Mouse (Mus musculus): Measurements from ENCODE around the gene Nup210l. TPM values are rescaled to one million over a fixed set of nuclear protein-coding genes. Genes with fewer than 3 reads are reported as not detected.

Nup210l gene
- polyA plus RNA-seq, 1 experiment, result 0.14 TPM

DNA sequence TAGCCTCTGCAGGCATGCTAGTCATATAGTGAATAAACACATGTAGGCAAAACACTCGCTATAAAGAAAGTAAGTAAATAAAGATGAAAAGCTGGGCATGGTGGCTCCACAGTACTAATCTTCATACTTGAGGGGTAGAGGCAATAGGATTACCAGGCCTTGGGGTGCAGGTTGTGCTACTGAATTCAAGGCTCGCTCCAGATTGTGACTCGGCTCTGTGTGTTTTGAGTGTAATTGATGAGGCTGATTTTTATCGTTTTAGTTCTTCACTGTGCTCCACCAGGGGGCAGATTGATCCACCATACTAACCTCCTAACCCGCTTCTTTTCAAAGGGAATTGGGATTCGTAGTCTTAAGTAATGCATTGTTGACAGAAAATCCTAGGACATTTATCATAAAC is 116.2 kb downstream of the Nup210l start:
- Histone ChIP-seq H3K27ac (ENCODE audit: insufficient read depth, low read depth, low read length) (peak overlapping the region; percentile 89), H3K4me3 (ENCODE audit: insufficient read depth, low read depth, low read length) (peak overlapping the region; percentile 96; the same call in 1 of the 2 replicates), H3K4me1 (ENCODE audit: control insufficient read depth, insufficient read depth, low read length) (0 out of 2 replicates have a peak, but pooled peaks cover 5% of the 10 kb centered on the region), H3K36me3 (ENCODE audit: control insufficient read depth, insufficient read depth, low read length) (no peaks in the 10 kb centered on the region), H3K27me3 (replicated peaks; ENCODE audit: control insufficient read depth, insufficient read depth, low read length) (no peaks in the 10 kb centered on the region)
- WGBS, result 8% methylated on average over 6 of the region's 6 CpGs
- TF ChIP-seq CTCF (conservative IDR thresholded peaks at IDR 0.05; ENCODE audit: insufficient read depth, insufficient read length, low read depth, low read length), result 0 out of 2 replicates have a peak, but pooled peaks have one; percentile 18
- TF ChIP-seq POLR2A (IDR thresholded peaks at IDR 0.05; ENCODE audit: low read depth, low read length), result no peak
- DNase-seq, result peak; percentile 68

DNA sequence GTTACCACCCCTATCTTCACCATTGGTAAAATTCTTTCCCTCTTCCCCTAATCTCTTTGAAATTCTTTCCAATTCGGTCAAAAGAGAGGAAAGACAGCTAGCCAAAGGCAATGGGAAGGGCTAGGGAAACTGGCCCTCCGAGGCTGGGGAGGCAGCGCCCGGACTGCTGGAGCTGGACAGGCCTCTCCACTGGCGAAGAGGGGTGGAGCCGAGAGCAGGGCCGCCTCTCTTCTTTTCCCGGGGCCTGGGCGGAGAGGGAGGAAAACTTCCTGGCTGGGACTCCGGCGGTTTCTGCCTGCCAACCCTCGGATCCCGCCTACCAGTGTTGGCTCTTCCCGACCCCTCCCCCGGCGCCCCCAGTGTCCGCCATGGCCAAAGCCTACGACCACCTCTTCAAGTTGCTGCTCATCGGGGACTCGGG is 116.6 kb downstream of the Nup210l start:
- Histone ChIP-seq H3K36me3 (ENCODE audit: control insufficient read depth, insufficient read depth, low read length) (no peaks in the 10 kb centered on the region), H3K4me3 (ENCODE audit: insufficient read depth, low read depth, low read length) (peak overlapping the region; percentile 96), H3K27ac (ENCODE audit: insufficient read depth, low read depth, low read length) (peak overlapping the region; percentile 89), H3K4me1 (ENCODE audit: control insufficient read depth, insufficient read depth, low read length) (0 out of 2 replicates have a peak, but pooled peaks cover 5% of the 10 kb centered on the region), H3K27me3 (replicated peaks; ENCODE audit: control insufficient read depth, insufficient read depth, low read length) (no peaks in the 10 kb centered on the region)
- WGBS, result under 1% methylated on average over 20 of the region's 20 CpGs
- peak; percentile 90 for DNase-seq
- TF ChIP-seq POLR2A (IDR thresholded peaks at IDR 0.05; ENCODE audit: low read depth, low read length), result peak; percentile 40
- TF ChIP-seq CTCF (conservative IDR thresholded peaks at IDR 0.05; ENCODE audit: insufficient read depth, insufficient read length, low read depth, low read length), result no peak

DNA sequence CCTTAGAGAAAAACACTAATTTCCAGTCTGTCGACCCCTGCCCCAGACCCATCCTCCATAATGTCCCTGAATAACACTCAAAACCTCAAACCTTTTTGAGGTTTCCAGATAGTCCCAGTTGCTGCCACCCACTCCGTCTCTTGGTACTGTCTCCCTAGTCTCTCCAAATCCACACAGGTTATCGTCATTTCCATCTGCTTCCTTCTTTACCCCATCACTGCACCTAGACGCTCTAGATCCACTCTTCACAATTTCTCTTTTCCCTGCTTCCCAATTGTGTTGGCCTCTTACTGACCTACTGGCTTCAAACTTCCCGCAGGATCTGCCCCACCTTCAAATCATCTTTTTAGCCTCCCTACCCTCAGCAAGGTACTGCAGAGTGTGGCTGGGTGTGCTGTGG is 117.2 kb downstream of the Nup210l start:
- H3K27ac ChIP-seq (ENCODE audit: insufficient read depth, low read depth, low read length), result no peak overlapping the region
- H3K36me3 ChIP-seq (ENCODE audit: control insufficient read depth, insufficient read depth, low read length), result no peaks in the 10 kb centered on the region
- peak overlapping the region; percentile 96 for H3K4me3 ChIP-seq (ENCODE audit: insufficient read depth, low read depth, low read length)
- 0 out of 2 replicates have a peak, but pooled peaks cover 5% of the 10 kb centered on the region for H3K4me1 ChIP-seq (ENCODE audit: control insufficient read depth, insufficient read depth, low read length)
- no peak for TF ChIP-seq POLR2A (IDR thresholded peaks at IDR 0.05; ENCODE audit: low read depth, low read length)
- no peak for TF ChIP-seq CTCF (conservative IDR thresholded peaks at IDR 0.05; ENCODE audit: insufficient read depth, insufficient read length, low read depth, low read length)
- WGBS, result 27% methylated on average over 5 of the region's 5 CpGs
- DNase-seq, result no peak
- no peaks in the 10 kb centered on the region for H3K27me3 ChIP-seq (replicated peaks; ENCODE audit: control insufficient read depth, insufficient read depth, low read length)

DNA sequence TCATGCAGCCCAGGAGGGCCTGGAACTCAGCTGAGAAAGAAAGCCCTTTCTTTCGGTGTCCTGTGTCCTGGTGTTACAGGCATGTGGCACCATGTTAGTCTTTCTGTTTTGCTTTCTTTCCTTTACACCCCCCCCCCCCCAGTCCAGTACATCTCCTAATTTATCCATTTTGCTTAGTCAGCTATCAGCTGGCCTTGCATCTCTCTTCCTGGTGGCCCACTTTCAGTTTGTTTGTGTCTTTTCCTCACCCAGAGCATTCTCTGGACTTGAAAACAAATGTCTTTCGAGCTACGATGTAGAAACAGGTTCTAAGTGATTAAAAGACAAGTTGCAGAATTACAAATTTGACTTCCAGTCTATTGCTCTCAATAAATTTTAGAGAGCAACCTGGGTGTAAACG is 118.5 kb downstream of the Nup210l start:
- no peak for DNase-seq
- Histone ChIP-seq H3K27ac (ENCODE audit: insufficient read depth, low read depth, low read length) (no peak overlapping the region), H3K4me1 (ENCODE audit: control insufficient read depth, insufficient read depth, low read length) (0 out of 2 replicates have a peak, but pooled peaks cover 5% of the 10 kb centered on the region), H3K36me3 (ENCODE audit: control insufficient read depth, insufficient read depth, low read length) (no peaks in the 10 kb centered on the region), H3K27me3 (replicated peaks; ENCODE audit: control insufficient read depth, insufficient read depth, low read length) (no peaks in the 10 kb centered on the region), H3K4me3 (ENCODE audit: insufficient read depth, low read depth, low read length) (no peak overlapping the region)
- TF ChIP-seq POLR2A (IDR thresholded peaks at IDR 0.05; ENCODE audit: low read depth, low read length) (no peak), CTCF (conservative IDR thresholded peaks at IDR 0.05; ENCODE audit: insufficient read depth, insufficient read length, low read depth, low read length) (no peak)
- WGBS, result 66% methylated on average over 4 of the region's 4 CpGs

DNA sequence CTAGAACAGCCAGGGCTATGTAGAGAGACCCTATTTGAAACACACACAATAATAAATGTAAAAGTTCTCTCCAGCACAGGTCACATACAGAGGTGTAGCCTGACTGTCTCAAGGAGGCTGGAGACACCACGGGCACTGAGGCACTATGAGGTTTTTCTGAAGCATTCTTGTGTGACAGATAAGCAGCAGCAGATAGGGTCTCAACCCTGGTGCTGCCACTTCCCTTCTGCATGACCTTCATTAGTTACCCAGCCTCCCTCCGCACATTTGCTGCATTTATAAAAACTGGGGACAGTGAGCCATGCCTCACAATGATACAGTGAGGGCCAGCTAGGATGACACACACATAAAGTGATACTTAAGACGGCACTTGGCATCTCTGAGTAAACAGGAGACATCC is 119.0 kb downstream of the Nup210l start:
- Histone ChIP-seq H3K27ac (ENCODE audit: insufficient read depth, low read depth, low read length) (no peak overlapping the region), H3K27me3 (replicated peaks; ENCODE audit: control insufficient read depth, insufficient read depth, low read length) (no peaks in the 10 kb centered on the region), H3K36me3 (ENCODE audit: control insufficient read depth, insufficient read depth, low read length) (no peaks in the 10 kb centered on the region), H3K4me3 (ENCODE audit: insufficient read depth, low read depth, low read length) (no peak overlapping the region), H3K4me1 (ENCODE audit: control insufficient read depth, insufficient read depth, low read length) (0 out of 2 replicates have a peak, but pooled peaks cover 5% of the 10 kb centered on the region)
- WGBS, result 53% methylated on average over 3 of the region's 3 CpGs
- no peak for DNase-seq
- TF ChIP-seq CTCF (conservative IDR thresholded peaks at IDR 0.05; ENCODE audit: insufficient read depth, insufficient read length, low read depth, low read length), result no peak

DNA sequence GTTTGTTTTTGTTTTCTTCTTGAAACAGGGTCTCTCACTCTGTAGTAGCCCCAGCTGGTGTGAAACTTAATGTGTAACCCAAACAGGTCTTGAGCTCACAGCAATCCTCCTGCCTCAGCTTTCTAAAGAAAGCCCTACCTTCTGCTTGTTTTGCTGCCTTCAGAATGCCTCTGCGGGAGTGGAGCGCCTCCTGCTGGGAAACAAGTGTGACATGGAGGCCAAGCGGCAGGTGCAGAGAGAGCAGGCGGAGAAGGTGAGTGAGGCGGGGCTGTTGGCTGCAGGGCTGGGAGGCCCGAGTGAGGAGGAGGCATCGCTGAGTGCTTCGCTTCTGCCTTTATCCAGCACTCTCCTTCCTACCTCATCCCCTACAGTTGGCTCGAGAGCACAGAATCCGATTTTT is 120.4 kb downstream of the Nup210l start:
- Histone ChIP-seq H3K27me3 (replicated peaks; ENCODE audit: control insufficient read depth, insufficient read depth, low read length) (no peaks in the 10 kb centered on the region), H3K4me3 (ENCODE audit: insufficient read depth, low read depth, low read length) (no peak overlapping the region), H3K27ac (ENCODE audit: insufficient read depth, low read depth, low read length) (no peak overlapping the region), H3K4me1 (ENCODE audit: control insufficient read depth, insufficient read depth, low read length) (0 out of 2 replicates have a peak, but pooled peaks cover 5% of the 10 kb centered on the region), H3K36me3 (ENCODE audit: control insufficient read depth, insufficient read depth, low read length) (no peaks in the 10 kb centered on the region)
- no peak for DNase-seq
- WGBS, result 88% methylated on average over 10 of the region's 10 CpGs
- no peak for TF ChIP-seq POLR2A (IDR thresholded peaks at IDR 0.05; ENCODE audit: low read depth, low read length)
- no peak for TF ChIP-seq CTCF (conservative IDR thresholded peaks at IDR 0.05; ENCODE audit: insufficient read depth, insufficient read length, low read depth, low read length)

DNA sequence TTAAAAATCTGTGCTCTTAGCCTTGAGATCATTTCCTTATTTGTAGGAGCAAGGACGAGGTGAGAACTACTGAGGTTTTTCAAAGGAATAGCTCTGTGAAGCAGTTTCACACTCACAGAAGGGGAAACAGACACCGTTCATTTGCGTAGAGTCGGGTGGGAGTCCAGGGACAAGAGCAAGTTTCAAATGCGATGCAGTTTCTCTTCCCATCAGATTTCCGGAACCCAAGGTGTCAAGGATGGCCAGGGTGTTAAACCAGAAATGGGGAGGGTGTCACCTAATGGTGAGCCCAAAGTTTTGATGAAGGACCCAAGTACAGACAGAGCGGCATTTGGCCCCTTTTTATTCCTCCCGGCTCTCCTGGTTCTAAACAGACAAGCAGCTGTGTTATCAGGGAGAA is 127.1 kb downstream of the Nup210l start:
- H3K4me1 ChIP-seq (ENCODE audit: control insufficient read depth, insufficient read depth, low read length), result peaks cover 2% of the 10 kb centered on the region; the same call in 1 of the 2 replicates
- 12% methylated on average over 8 of the region's 8 CpGs for WGBS
- no peak for TF ChIP-seq POLR2A (IDR thresholded peaks at IDR 0.05; ENCODE audit: low read depth, low read length)

More for the DNA sequence above, 127.1 kb downstream of the Nup210l start:
- DNase-seq, result no peak
- peaks cover 2% of the 10 kb centered on the region; the same call in 1 of the 2 replicates for H3K36me3 ChIP-seq (ENCODE audit: control insufficient read depth, insufficient read depth, low read length)
- peak overlapping the region; percentile 67 for H3K4me3 ChIP-seq (ENCODE audit: insufficient read depth, low read depth, low read length)
- no peaks in the 10 kb centered on the region for H3K27me3 ChIP-seq (replicated peaks; ENCODE audit: control insufficient read depth, insufficient read depth, low read length)
- H3K27ac ChIP-seq (ENCODE audit: insufficient read depth, low read depth, low read length), result no peak overlapping the region; the same call in 1 of the 2 replicates

Data from kidney, adult 2 months (tissue).